Mouse (Mus musculus): Measurements from ENCODE around the gene Zfp382. TPM values are rescaled to one million over a fixed set of nuclear protein-coding genes. Genes with fewer than 3 reads are reported as not detected.

Gene Zfp382
- polyA plus RNA-seq, 1 experiment from 2014 or later = 2.5 TPM

Small RNA genes within 50 kb of the gene (microRNA-seq; reads per million reads assigned to microRNA genes)
- gene Gm23368 = not detected

Other genes starting within 250 kb of the Zfp382 start
- 2.6 and 3.4 TPM in 2 replicates for gene Zfp27, start 215.4 kb upstream of the Zfp382 start, polyA plus RNA-seq (2016; fragmentation: Nextera tagmentation; extraction: Ambion mirVana)
- 0.54 and 0.55 TPM in 2 replicates for gene Zfp383, start 213.7 kb upstream of the Zfp382 start, polyA plus RNA-seq (2016; fragmentation: Nextera tagmentation; extraction: Ambion mirVana)
- 3.6 and 4.8 TPM in 2 replicates for gene Zfp74, start 167.9 kb upstream of the Zfp382 start, polyA plus RNA-seq (2016; fragmentation: Nextera tagmentation; extraction: Ambion mirVana)
- 13.4 and 14.2 TPM in 2 replicates for gene Zfp568, start 138.0 kb upstream of the Zfp382 start, polyA plus RNA-seq (2016; fragmentation: Nextera tagmentation; extraction: Ambion mirVana)
- gene Zfp14, start 70.6 kb upstream of the Zfp382 start, polyA plus RNA-seq (2016; fragmentation: Nextera tagmentation; extraction: Ambion mirVana) = 0.60 and 0.87 TPM in 2 replicates
- 1.8 and 2.0 TPM in 2 replicates for gene Zfp82, start 49.0 kb upstream of the Zfp382 start, polyA plus RNA-seq (2016; fragmentation: Nextera tagmentation; extraction: Ambion mirVana)
- 0.41 and 0.99 TPM in 2 replicates for gene Gm26920, start 31.5 kb upstream of the Zfp382 start, polyA plus RNA-seq (2016; fragmentation: Nextera tagmentation; extraction: Ambion mirVana)
- gene Zfp566, start 31.4 kb upstream of the Zfp382 start, polyA plus RNA-seq (2016; fragmentation: Nextera tagmentation; extraction: Ambion mirVana) = 3.0 and 3.3 TPM in 2 replicates
- gene Zfp260, start 27.2 kb upstream of the Zfp382 start, polyA plus RNA-seq (2016; fragmentation: Nextera tagmentation; extraction: Ambion mirVana) = 22.6 and 24.3 TPM in 2 replicates
- gene Zfp146, start 47.8 kb downstream of the Zfp382 start, polyA plus RNA-seq (2016; fragmentation: Nextera tagmentation; extraction: Ambion mirVana) = 6.8 and 6.9 TPM in 2 replicates
- 4.4 and 6.2 TPM in 2 replicates for gene Cox7a1, start 62.2 kb downstream of the Zfp382 start, polyA plus RNA-seq (2016; fragmentation: Nextera tagmentation; extraction: Ambion mirVana)
- 42.6 and 49.2 TPM in 2 replicates for gene Capns1, start 76.9 kb downstream of the Zfp382 start, polyA plus RNA-seq (2016; fragmentation: Nextera tagmentation; extraction: Ambion mirVana)
- 73.4 and 79.5 TPM in 2 replicates for gene Polr2i, start 110.0 kb downstream of the Zfp382 start, polyA plus RNA-seq (2016; fragmentation: Nextera tagmentation; extraction: Ambion mirVana)
- 75.0 and 77.3 TPM in 2 replicates for gene Tbcb, start 110.3 kb downstream of the Zfp382 start, polyA plus RNA-seq (2016; fragmentation: Nextera tagmentation; extraction: Ambion mirVana)
- not detected in 2 replicates for gene Ovol3, start 113.8 kb downstream of the Zfp382 start, polyA plus RNA-seq (2016; fragmentation: Nextera tagmentation; extraction: Ambion mirVana)
- 0.28 TPM in 1 of 2 replicates, not detected in the other for gene Thap8, start 158.2 kb downstream of the Zfp382 start, polyA plus RNA-seq (2016; fragmentation: Nextera tagmentation; extraction: Ambion mirVana)
- 11.5 and 11.9 TPM in 2 replicates for gene Wdr62, start 158.5 kb downstream of the Zfp382 start, polyA plus RNA-seq (2016; fragmentation: Nextera tagmentation; extraction: Ambion mirVana)
- gene Clip3, start 169.8 kb downstream of the Zfp382 start, polyA plus RNA-seq (2016; fragmentation: Nextera tagmentation; extraction: Ambion mirVana) = 3.2 and 4.8 TPM in 2 replicates
- gene Alkbh6, start 186.8 kb downstream of the Zfp382 start, polyA plus RNA-seq (2016; fragmentation: Nextera tagmentation; extraction: Ambion mirVana) = 24.2 and 24.5 TPM in 2 replicates
- 11.7 and 12.1 TPM in 2 replicates for gene Syne4, start 192.9 kb downstream of the Zfp382 start, polyA plus RNA-seq (2016; fragmentation: Nextera tagmentation; extraction: Ambion mirVana)
- gene E130208F15Rik, start 199.8 kb downstream of the Zfp382 start, polyA plus RNA-seq (2016; fragmentation: Nextera tagmentation; extraction: Ambion mirVana) = 2.3 and 2.9 TPM in 2 replicates
- gene Sdhaf1, start 202.0 kb downstream of the Zfp382 start, polyA plus RNA-seq (2016; fragmentation: Nextera tagmentation; extraction: Ambion mirVana) = 8.1 and 8.2 TPM in 2 replicates
- gene Lrfn3, start 240.8 kb downstream of the Zfp382 start, polyA plus RNA-seq (2016; fragmentation: Nextera tagmentation; extraction: Ambion mirVana) = 1.9 and 2.1 TPM in 2 replicates

Measured in liver, embryonic 12.5 days (tissue).